Comparison of ENCODE assay signal across 17 mouse cellular contexts in the genomic region with DNA sequence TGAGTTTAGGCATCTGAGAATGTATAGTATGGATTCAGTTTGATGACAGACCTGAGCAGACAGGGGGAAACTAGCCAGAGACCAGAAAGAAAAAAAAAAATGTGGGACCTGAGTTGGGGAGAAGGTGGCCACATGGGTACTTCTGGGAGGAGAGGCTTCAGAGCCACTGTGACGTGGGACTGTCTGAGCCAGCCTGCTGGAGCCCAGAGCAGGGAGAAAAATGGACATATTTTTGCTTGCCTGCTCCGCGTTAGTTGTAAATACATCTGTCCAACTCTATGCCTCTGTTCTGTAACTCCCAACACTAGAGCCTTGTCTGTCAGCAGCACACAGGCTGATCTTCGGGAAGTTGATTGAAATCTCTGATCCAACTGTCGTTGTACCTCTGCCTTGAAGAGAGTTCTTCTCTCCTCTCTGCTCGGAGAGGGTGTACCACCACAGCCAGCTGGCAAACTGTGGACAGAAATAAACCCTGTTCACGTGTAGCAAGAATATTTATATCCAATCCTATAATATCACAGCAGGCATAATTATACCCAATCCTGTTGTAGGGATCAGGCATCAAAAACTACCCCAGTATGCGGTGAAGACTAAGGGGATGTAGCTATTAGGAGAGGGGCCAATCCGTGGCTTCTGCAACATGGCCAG. TPM values are rescaled to one million over a fixed set of nuclear protein-coding genes. Genes with fewer than 3 reads are reported as not detected.
DNase-seq lines count a peak whose midpoint lies in the region; ATAC-seq lines count a peak whose summit lies in the region.
"Had no signal": no experiment of that assay in that cellular context is flagged by ENCODE, and none has a peak within 500 bp of the region (broad histone marks: within the 10 kb centered on the region; RNA-seq: fewer than 3 reads in every experiment).

No protein-coding gene starts in this region.

- no peak overlapping the region; the same call in 1 of the 2 replicates for H3K4me2 ChIP-seq in heart, embryonic 14.5 days (ENCODE audit: low read length)
- H3K4me2 ChIP-seq in liver, embryonic 11.5 days: no peak overlapping the region
- H3K4me2 ChIP-seq: embryonic facial prominence, embryonic 12.5 days; hindbrain, embryonic 13.5 days had no signal

- no peaks in the 10 kb centered on the region for H3K9me3 ChIP-seq in heart, embryonic 14.5 days (ENCODE audit: control insufficient read depth, low read length)
- H3K9me3 ChIP-seq in liver, embryonic 11.5 days (ENCODE audit: control insufficient read depth, low read length): no peaks in the 10 kb centered on the region
- H3K9me3 ChIP-seq: embryonic facial prominence, embryonic 12.5 days; hindbrain, embryonic 13.5 days had no signal

- ATAC-seq in frontal cortex, adult (ENCODE audit: low TSS enrichment): peak; percentile 86
- no peak for ATAC-seq in heart, embryonic 14.5 days (ENCODE audit: insufficient number of reproducible peaks, insufficient read depth, low FRiP score, low read depth)
- no peak for ATAC-seq in liver, embryonic 11.5 days (replicated peaks; ENCODE audit: low FRiP score)
- ATAC-seq: forebrain, embryonic 16.5 days; hindbrain, postnatal 0 days had no signal

- WGBS in heart, embryonic 14.5 days: 60% methylated on average over 9 of the region's 9 CpGs
- WGBS in liver, embryonic 11.5 days: 72% methylated on average over 9 of the region's 9 CpGs

- H3K4me3 ChIP-seq in heart, embryonic 14.5 days (ENCODE audit: control insufficient read depth in 1 of 2, insufficient read depth in 1 of 2, low read depth in 1 of 2, low read length in 2 of 2): no peak overlapping the region
- H3K4me3 ChIP-seq in liver, embryonic 11.5 days (ENCODE audit: low read depth, low read length): no peak overlapping the region
- H3K4me3 ChIP-seq: embryonic facial prominence, embryonic 12.5 days; hindbrain, embryonic 13.5 days had no signal

- H3K27me3 ChIP-seq in heart, embryonic 14.5 days (ENCODE audit: control insufficient read depth, insufficient read depth, low read length): no peaks in the 10 kb centered on the region
- no peaks in the 10 kb centered on the region for H3K27me3 ChIP-seq in liver, embryonic 11.5 days (replicated peaks; ENCODE audit: control insufficient read depth, insufficient read depth, low read length)
- H3K27me3 ChIP-seq: embryonic facial prominence, embryonic 12.5 days; hindbrain, embryonic 13.5 days had no signal

- no peaks in the 10 kb centered on the region for H3K36me3 ChIP-seq in heart, embryonic 14.5 days (ENCODE audit: control insufficient read depth, insufficient read depth, low read length)
- H3K36me3 ChIP-seq in liver, embryonic 11.5 days (ENCODE audit: control insufficient read depth, insufficient read depth, low read length): no peaks in the 10 kb centered on the region
- H3K36me3 ChIP-seq: embryonic facial prominence, embryonic 12.5 days; hindbrain, embryonic 13.5 days had no signal

- H3K4me1 ChIP-seq in heart, embryonic 14.5 days (ENCODE audit: control insufficient read depth in 2 of 2, insufficient read depth in 2 of 2, low read length in 2 of 2): peaks cover 5 to 7% of the 10 kb centered on the region in 2 experiments; a peak in 2 of 4 replicates
- no peaks in the 10 kb centered on the region for H3K4me1 ChIP-seq in liver, embryonic 11.5 days (replicated peaks; ENCODE audit: control insufficient read depth, insufficient read depth, low read length)
- H3K4me1 ChIP-seq: embryonic facial prominence, embryonic 12.5 days had no signal

- intact Hi-C loops in heart, postnatal 36 days (cut with DNase I): no loop called here
- intact Hi-C loops in left cerebral cortex, postnatal 14 days (cut with DNase I): no loop called here
- intact Hi-C loops in left cerebral cortex, postnatal 10 days (cut with DNase I): no loop called here

- no peak for DNase-seq in frontal cortex, postnatal 36 days (ENCODE audit: low spot score in 2 of 2)
- DNase-seq in heart, postnatal 36 days: no peak
- DNase-seq in left cerebral cortex, postnatal 14 days (ENCODE audit: low spot score in 2 of 2): peak; percentile 41 to 66
- no peak for DNase-seq in left cerebral cortex, postnatal 10 days (ENCODE audit: extremely low spot score in 1 of 2, low spot score in 2 of 2)
- no peak for DNase-seq in liver, embryonic 11.5 days (ENCODE audit: low spot score)
- DNase-seq: adrenal gland, postnatal 10 days; cerebellum, adult 11-12 months; cerebellum, adult 9-10 months; cerebellum, postnatal 25 days; gastrocnemius, postnatal 36 days; kidney, adult 11 months had no signal

- no peak overlapping the region for H3K27ac ChIP-seq in heart, embryonic 14.5 days (replicated peaks in 1 of 2; ENCODE audit: control insufficient read depth in 1 of 2, insufficient read depth in 1 of 2, low read depth in 2 of 2, low read length in 2 of 2)
- H3K27ac ChIP-seq in liver, embryonic 11.5 days (ENCODE audit: low read depth, low read length): no peak overlapping the region
- H3K27ac ChIP-seq: embryonic facial prominence, embryonic 12.5 days; hindbrain, embryonic 13.5 days; hindbrain, postnatal 0 days had no signal

- H3K9ac ChIP-seq in heart, embryonic 14.5 days (ENCODE audit: low read length): peak overlapping the region; percentile 25; the same call in 1 of the 2 replicates
- no peak overlapping the region for H3K9ac ChIP-seq in liver, embryonic 11.5 days (ENCODE audit: low read depth, low read length)
- H3K9ac ChIP-seq: embryonic facial prominence, embryonic 12.5 days; hindbrain, embryonic 13.5 days had no signal

RNA-seq across cellular contexts. Expression of a gene that starts 12.9 kb away (rescaled TPM):
- 109 and 122 TPM in 2 replicates for polyA plus RNA-seq in heart, embryonic 14.5 days (2014; fragmentation: Nextera tagmentation; extraction: Ambion mirVana)
- 100 to 1,000 TPM; 766 to 844 TPM for total RNA-seq in heart, postnatal 36 days (2021)
- total RNA-seq in left cerebral cortex, postnatal 14 days (2021): 100 to 1,000 TPM; 108 to 126 TPM
- 100 to 1,000 TPM; 109 to 119 TPM for total RNA-seq in left cerebral cortex, postnatal 10 days (2021)
- 41.9 and 45.0 TPM in 2 replicates for polyA plus RNA-seq in liver, embryonic 11.5 days (2014; fragmentation: Nextera tagmentation; extraction: Ambion mirVana)

Comparison
In these comparisons a context has a peak if more than half of its experiments do, and no peak if none do; other contexts are left out.
1. DNase-seq: peak in left cerebral cortex, postnatal 14 days (2 of 2); none in frontal cortex, postnatal 36 days (0 of 2), heart, postnatal 36 days (0 of 2), left cerebral cortex, postnatal 10 days (0 of 2) and liver, embryonic 11.5 days (single experiment).
2. RNA of a gene that starts 12.9 kb away (total RNA-seq): 766 to 844 TPM in heart, postnatal 36 days; 108 to 126 TPM in left cerebral cortex, postnatal 14 days and 109 to 119 TPM in left cerebral cortex, postnatal 10 days; every median in the first group is over 4 times any median in the second.